Mouse (Mus musculus): ENCODE results near the gene S100a16. TPM values are rescaled to one million over a fixed set of nuclear protein-coding genes. Genes with fewer than 3 reads are reported as not detected.

Gene S100a16
- polyA plus RNA-seq, 1 experiment from 2014 or later = 44.0 TPM

- Histone ChIP-seq H3K36me3 (peaks cover 20% of the 10 kb centered on the region), H3K27ac (replicated peaks) (peak within 1 kb of the TSS; percentile 95), H3K4me2 (peak within 1 kb of the TSS; percentile 75), H3K4me3 (replicated peaks) (peak within 1 kb of the TSS; percentile 94), H3K9ac (replicated peaks) (peak within 1 kb of the TSS; percentile 100), H3K9me3 (replicated peaks) (no peaks in the 10 kb centered on the region), H3K4me1 (peaks cover 35% of the 10 kb centered on the region), H3K27me3 (replicated peaks) (peaks cover 13% of the 10 kb centered on the region)
- under 1% methylated on average over 66 of the region's 66 CpGs for WGBS
- peak; percentile 93 for ATAC-seq (ENCODE audit: low FRiP score)
Measured at GRCm38 (mm10) chr3:90508950-90509746, 27.9 kb upstream of the S100a16 start, which contains the start of gene Chtop. Gene Chtop (minus strand): TSS chr3:90509498.

DNA sequence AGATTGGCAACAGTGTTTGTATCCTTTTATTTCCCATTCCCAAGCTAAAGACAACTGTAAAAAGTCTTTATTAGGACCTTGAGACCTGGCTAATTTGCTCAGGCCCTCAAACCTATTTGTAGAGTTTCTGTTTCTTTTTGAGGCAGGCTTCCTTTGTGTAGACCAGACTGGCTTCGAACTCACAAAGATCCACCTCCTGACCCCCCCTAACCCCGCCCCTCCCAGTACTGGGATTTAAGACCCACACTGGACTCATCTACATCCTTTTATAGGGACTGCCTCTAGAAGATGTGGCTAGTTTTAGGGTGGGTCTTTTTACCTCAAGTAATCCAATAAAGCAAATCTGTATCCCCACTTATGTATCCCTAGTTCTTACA is 27.3 kb upstream of the S100a16 start:
- H3K27me3 ChIP-seq (replicated peaks) = peaks cover 18% of the 10 kb centered on the region
- peaks cover 36% of the 10 kb centered on the region for H3K4me1 ChIP-seq
- H3K36me3 ChIP-seq = peaks cover 18% of the 10 kb centered on the region
- 22% methylated on average over 2 of the region's 2 CpGs for WGBS
- no peaks in the 10 kb centered on the region for H3K9me3 ChIP-seq (replicated peaks)
- peak; percentile 32; the same call in 1 of the 2 replicates for ATAC-seq (ENCODE audit: low FRiP score)
- no peak overlapping the region for H3K9ac ChIP-seq (replicated peaks)
- peak overlapping the region; percentile 95 for H3K27ac ChIP-seq (replicated peaks)
- peak overlapping the region; percentile 75 for H3K4me2 ChIP-seq
- H3K4me3 ChIP-seq (replicated peaks) = peak overlapping the region; percentile 94

DNA sequence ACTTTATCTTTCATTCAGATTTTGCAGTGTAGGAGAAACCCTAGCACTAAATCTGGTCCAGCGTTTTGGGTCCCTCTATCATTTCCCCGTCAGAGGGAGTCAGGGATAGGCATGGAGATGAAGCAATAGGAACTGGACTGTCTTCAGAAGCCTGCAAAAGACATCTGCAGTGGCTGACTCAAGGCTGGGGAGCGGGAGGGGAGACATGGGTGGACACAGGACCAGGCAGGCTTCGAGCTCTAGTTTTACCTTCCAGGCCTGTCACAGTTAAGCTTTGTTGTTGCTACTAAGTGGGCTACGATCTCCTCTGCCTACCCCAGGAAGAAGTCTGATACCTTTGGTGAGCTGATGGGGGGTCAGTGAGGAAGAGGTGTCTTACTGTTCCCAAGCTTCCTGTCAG is 24.8 kb upstream of the S100a16 start:
- H3K9ac ChIP-seq (replicated peaks) = no peak overlapping the region
- H3K9me3 ChIP-seq (replicated peaks) = no peaks in the 10 kb centered on the region
- H3K4me3 ChIP-seq (replicated peaks) = no peak overlapping the region
- 92% methylated on average over 5 of the region's 5 CpGs for WGBS
- no peak for ATAC-seq (ENCODE audit: low FRiP score)
- H3K36me3 ChIP-seq = no peaks in the 10 kb centered on the region; the same call in 1 of the 2 replicates
- no peak overlapping the region for H3K27ac ChIP-seq (replicated peaks)
- H3K4me1 ChIP-seq = peaks cover 33% of the 10 kb centered on the region
- H3K27me3 ChIP-seq (replicated peaks) = peaks cover 29% of the 10 kb centered on the region
- no peak overlapping the region for H3K4me2 ChIP-seq

DNA sequence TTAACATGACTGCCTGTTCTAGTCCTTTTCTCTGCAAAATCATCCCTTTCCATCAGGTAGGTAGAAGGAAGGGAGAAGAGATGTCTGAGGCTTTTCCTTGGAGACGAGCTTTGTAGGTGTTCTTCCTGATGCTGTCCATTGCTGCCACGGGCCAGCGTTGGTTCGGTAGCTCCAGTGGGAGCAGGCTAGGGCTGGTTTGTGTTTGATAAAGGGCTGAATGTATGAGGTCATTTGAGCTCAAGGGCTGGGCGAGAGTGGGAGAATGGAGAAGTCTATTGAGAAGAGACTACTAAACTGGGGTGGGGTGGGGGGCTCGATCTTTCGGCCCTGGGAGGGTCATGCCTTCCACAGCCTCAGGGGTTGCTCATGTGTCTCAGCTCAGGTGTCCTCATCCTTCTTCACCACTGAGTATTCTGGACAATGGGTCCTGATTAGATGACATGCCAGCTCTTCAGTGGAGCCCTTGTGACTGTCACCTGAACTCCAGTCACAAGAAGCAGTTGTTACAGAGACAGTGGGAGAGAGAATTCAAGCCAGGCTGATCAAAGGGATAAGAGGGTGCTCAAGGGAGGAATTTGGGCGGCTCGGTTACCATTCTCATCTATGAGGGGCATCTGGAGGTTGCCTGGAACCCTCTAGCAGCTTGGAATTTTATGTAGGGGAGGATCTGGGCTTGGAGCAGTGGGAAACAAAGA is 24.0 kb upstream of the S100a16 start:
- Histone ChIP-seq H3K9ac (replicated peaks) (no peak overlapping the region), H3K27ac (replicated peaks) (no peak overlapping the region)
- WGBS = 79% methylated on average over 9 of the region's 9 CpGs

DNA sequence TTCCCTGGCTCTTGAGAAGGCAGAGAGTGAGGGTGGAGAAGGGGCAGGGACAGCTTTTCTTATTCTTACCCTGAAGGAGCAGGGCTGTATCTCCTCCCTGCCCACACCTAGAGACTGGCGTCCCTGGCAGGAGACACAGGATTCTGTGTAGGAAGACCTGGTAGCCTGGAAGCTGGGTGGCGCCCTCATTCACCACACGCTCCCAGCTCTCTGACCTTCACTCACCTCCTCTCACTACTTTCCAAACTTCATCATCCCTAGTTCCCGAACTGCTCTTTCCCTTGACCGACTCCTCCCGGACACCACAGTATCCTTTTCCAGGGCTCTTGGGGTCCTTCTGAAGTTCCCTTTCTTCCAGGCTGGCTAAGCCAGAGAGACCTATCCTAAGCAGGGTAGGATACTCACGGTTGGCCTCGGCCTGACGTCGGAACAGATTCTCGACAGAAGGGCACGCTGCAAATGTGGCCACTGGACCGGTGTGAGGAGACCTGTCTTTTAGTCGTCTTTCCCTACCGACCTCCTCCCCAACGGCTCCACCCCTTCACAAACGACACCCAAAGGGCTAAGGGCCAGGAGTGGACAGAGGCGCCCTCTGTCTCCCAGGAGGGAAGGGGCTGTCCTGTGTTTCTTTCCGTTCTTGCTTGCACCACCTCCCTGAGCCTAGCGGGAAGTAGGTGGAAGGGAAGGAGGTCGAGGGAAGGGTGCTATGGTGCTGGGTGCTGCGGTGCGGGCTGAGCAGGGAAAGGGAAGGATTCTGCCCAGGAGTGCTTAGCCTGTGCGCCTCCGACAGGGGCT is 23.1 kb upstream of the S100a16 start, which contains the start of the genes S100a1 and S100a13:
S100a1 (minus strand) TSS at position 597 of the 795 bp plus-strand sequence.
S100a13 (plus strand) TSS at position 640 of the 795 bp plus-strand sequence.
- Histone ChIP-seq H3K36me3 (no peaks in the 10 kb centered on the region), H3K9ac (replicated peaks) (peak within 1 kb of the TSS; percentile 37), H3K4me2 (peak within 1 kb of the TSS; percentile 61), H3K4me1 (peaks cover 22% of the 10 kb centered on the region), H3K4me3 (replicated peaks) (peak within 1 kb of the TSS; percentile 34), H3K27ac (replicated peaks) (peak within 1 kb of the TSS; percentile 30; the same call in 1 of the 2 replicates), H3K9me3 (replicated peaks) (no peaks in the 10 kb centered on the region), H3K27me3 (replicated peaks) (peaks cover 29% of the 10 kb centered on the region)
- ATAC-seq (ENCODE audit: low FRiP score) = no peak
- 5% methylated on average over 25 of the region's 25 CpGs for WGBS

More for the DNA sequence above, 24.0 kb upstream of the S100a16 start:
- Histone ChIP-seq H3K36me3 (no peaks in the 10 kb centered on the region), H3K27me3 (replicated peaks) (peaks cover 29% of the 10 kb centered on the region), H3K4me1 (peaks cover 25% of the 10 kb centered on the region), H3K9me3 (replicated peaks) (no peaks in the 10 kb centered on the region), H3K4me3 (replicated peaks) (no peak overlapping the region), H3K4me2 (no peak overlapping the region)
- no peak for ATAC-seq (ENCODE audit: low FRiP score)

- Histone ChIP-seq H3K27me3 (replicated peaks) (peaks cover 29% of the 10 kb centered on the region), H3K9me3 (replicated peaks) (no peaks in the 10 kb centered on the region), H3K27ac (replicated peaks) (peak overlapping the region; percentile 30; the same call in 1 of the 2 replicates), H3K4me3 (replicated peaks) (peak overlapping the region; percentile 34), H3K4me2 (peak overlapping the region; percentile 61), H3K36me3 (no peaks in the 10 kb centered on the region), H3K9ac (replicated peaks) (peak overlapping the region; percentile 37), H3K4me1 (peaks cover 20% of the 10 kb centered on the region)
- ATAC-seq (ENCODE audit: low FRiP score) = no peak; the same call in 1 of the 2 replicates
- WGBS = 3% methylated on average over 10 of the region's 10 CpGs
Measured at GRCm38 (mm10) chr3:90514691-90515090, 22.4 kb upstream of the S100a16 start.

GRCm38 (mm10) chr3:90515242-90515641 is 21.8 kb upstream of the S100a16 start:
- no peaks in the 10 kb centered on the region for H3K36me3 ChIP-seq
- H3K27ac ChIP-seq (replicated peaks) = no peak overlapping the region
- whole genome bisulfite sequencing = 42% methylated on average over 1 of the region's 1 CpGs
- H3K4me1 ChIP-seq = peaks cover 18% of the 10 kb centered on the region
- H3K4me2 ChIP-seq = peak overlapping the region; percentile 61
- H3K9me3 ChIP-seq (replicated peaks) = no peaks in the 10 kb centered on the region
- no peak overlapping the region; the same call in 1 of the 2 replicates for H3K9ac ChIP-seq (replicated peaks)
- H3K4me3 ChIP-seq (replicated peaks) = peak overlapping the region; percentile 34
- H3K27me3 ChIP-seq (replicated peaks) = peaks cover 29% of the 10 kb centered on the region
- no peak for ATAC-seq (ENCODE audit: low FRiP score)

GRCm38 (mm10) chr3:90515789-90516188 is 21.3 kb upstream of the S100a16 start:
- Histone ChIP-seq H3K4me3 (replicated peaks) (no peak overlapping the region), H3K4me2 (no peak overlapping the region), H3K27me3 (replicated peaks) (peaks cover 29% of the 10 kb centered on the region), H3K9ac (replicated peaks) (no peak overlapping the region), H3K36me3 (no peaks in the 10 kb centered on the region), H3K4me1 (peaks cover 18% of the 10 kb centered on the region), H3K27ac (replicated peaks) (no peak overlapping the region), H3K9me3 (replicated peaks) (no peaks in the 10 kb centered on the region)
- no peak for ATAC-seq (ENCODE audit: low FRiP score)
- WGBS = 91% methylated on average over 4 of the region's 4 CpGs

- no peak overlapping the region for H3K4me2 ChIP-seq
- no peak overlapping the region for H3K4me3 ChIP-seq (replicated peaks)
- WGBS = 83% methylated on average over 4 of the region's 4 CpGs
- H3K36me3 ChIP-seq = no peaks in the 10 kb centered on the region
- no peak for ATAC-seq (ENCODE audit: low FRiP score)
- H3K9ac ChIP-seq (replicated peaks) = no peak overlapping the region
- H3K27ac ChIP-seq (replicated peaks) = no peak overlapping the region
- H3K4me1 ChIP-seq = peaks cover 18% of the 10 kb centered on the region
- no peaks in the 10 kb centered on the region for H3K9me3 ChIP-seq (replicated peaks)
- peaks cover 27% of the 10 kb centered on the region for H3K27me3 ChIP-seq (replicated peaks)
Measured at GRCm38 (mm10) chr3:90517711-90518110, 19.3 kb upstream of the S100a16 start.

- H3K9ac ChIP-seq (replicated peaks) = no peak overlapping the region
- no peak overlapping the region for H3K27ac ChIP-seq (replicated peaks)
- H3K9me3 ChIP-seq (replicated peaks) = no peaks in the 10 kb centered on the region
- no peak overlapping the region for H3K4me3 ChIP-seq (replicated peaks)
- H3K4me1 ChIP-seq = no peaks in the 10 kb centered on the region
- H3K36me3 ChIP-seq = no peaks in the 10 kb centered on the region
- 73% methylated on average over 4 of the region's 4 CpGs for WGBS
- H3K27me3 ChIP-seq (replicated peaks) = no peaks in the 10 kb centered on the region
- no peak overlapping the region for H3K4me2 ChIP-seq
- ATAC-seq (ENCODE audit: low FRiP score) = no peak
Measured at GRCm38 (mm10) chr3:90525421-90525820, 11.6 kb upstream of the S100a16 start.

GRCm38 (mm10) chr3:90526076-90526475 is 11.0 kb upstream of the S100a16 start:
- no peak overlapping the region for H3K4me2 ChIP-seq
- ATAC-seq (ENCODE audit: low FRiP score) = no peak
- no peak overlapping the region for H3K9ac ChIP-seq (replicated peaks)
- no peak overlapping the region for H3K27ac ChIP-seq (replicated peaks)
- WGBS = 77% methylated on average over 2 of the region's 2 CpGs
- H3K4me1 ChIP-seq = no peaks in the 10 kb centered on the region
- H3K4me3 ChIP-seq (replicated peaks) = no peak overlapping the region
- no peaks in the 10 kb centered on the region for H3K27me3 ChIP-seq (replicated peaks)
- no peaks in the 10 kb centered on the region for H3K9me3 ChIP-seq (replicated peaks)
- no peaks in the 10 kb centered on the region for H3K36me3 ChIP-seq
